Mouse (Mus musculus) right cerebral cortex, postnatal 10 days (tissue): Measurements from ENCODE around the gene Syce2.
"Not testable (repeated sequence)": the region's sequence is repeated elsewhere in the genome, so short reads cannot be mapped to it uniquely, and the experiment has no call there.

Experiments
- DNase-seq, 2 experiments: peaks; one replicate each; pipeline ENCODE4 v3.0.0; 2021; ENCODE audit warnings: low spot score in 2 of 2

Syce2 gene

GRCm38 (mm10) chr8:84901071-84901470 is 29.2 kb downstream of the Syce2 start:
- DNase-seq, result no peak

DNA sequence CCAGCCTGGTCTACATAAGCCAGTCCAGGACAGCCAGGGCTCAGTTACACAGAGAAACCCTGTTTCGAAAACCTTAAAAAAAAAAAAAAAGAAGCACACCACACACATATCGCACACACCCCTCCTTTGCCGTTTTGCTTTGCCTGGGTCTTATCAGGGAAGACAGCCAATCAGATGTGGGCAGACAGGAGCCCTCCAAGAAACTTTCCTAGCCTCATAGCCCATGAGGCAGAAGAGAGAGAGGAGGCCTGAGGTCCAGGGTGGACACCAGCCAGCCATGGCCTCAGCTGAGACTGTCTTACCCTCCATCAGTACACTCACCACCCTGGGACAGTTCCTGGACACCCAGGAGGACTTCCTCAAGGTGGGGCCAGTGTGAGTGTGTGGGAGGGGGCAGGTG is 29.8 kb downstream of the Syce2 start, which contains the start of gene Klf1:
Klf1 (plus strand) TSS at position 177 of the 400 bp plus-strand sequence.
- DNase-seq, result no peak

DNA sequence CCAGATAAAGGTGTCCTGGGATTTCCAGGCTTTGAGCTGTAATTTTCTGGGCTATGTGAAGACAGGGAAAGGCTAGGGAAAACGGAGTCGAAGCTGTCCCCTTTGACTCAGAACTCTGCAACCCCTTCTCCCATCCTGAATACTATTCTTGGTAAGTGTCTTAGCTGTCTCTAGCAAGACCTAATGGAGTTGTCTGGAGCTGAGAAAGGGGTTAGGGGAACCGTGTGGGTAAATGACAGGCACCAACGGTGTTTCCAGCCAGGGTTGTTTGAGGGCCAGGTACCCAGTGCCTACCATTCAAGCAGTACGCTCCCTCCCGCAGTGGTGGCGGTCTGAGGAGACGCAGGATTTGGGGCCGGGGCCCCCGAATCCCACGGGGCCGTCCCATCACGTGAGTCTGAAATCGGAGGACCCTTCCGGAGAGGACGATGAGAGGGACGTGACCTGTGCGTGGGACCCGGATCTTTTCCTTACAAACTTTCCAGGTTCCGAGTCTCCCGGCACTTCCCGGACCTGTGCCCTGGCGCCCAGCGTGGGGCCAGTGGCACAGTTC is 30.5 kb downstream of the Syce2 start:
- no peak for DNase-seq

GRCm38 (mm10) chr8:84902920-84903661 is 31.2 kb downstream of the Syce2 start:
- peak; percentile 91 for DNase-seq

GRCm38 (mm10) chr8:84904351-84904750 is 32.4 kb downstream of the Syce2 start:
- no peak for DNase-seq

GRCm38 (mm10) chr8:84907037-84907436 is 35.1 kb downstream of the Syce2 start:
- no peak for DNase-seq

DNA sequence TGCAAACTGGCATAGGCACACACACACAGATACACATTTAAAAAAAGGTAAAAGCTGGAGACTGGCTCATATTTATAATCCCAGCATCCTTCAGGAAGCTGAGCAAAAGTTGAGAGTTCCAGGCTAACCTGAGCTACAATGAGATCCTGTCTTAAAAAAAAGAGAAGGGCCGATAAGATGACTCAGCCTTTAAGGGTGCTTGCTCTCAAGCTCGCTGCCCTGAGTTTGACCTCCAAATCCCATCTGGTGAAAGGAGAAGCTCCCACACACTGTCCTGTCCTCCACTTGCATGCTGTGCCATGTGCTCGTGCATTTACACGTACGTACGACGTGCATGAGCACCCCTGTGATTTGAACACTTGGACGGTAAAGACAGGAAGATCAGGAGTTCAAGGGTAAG is 35.6 kb downstream of the Syce2 start:
- DNase-seq, result no peak

GRCm38 (mm10) chr8:84907979-84908378 is 36.1 kb downstream of the Syce2 start:
- DNase-seq, result not testable (repeated sequence)

DNA sequence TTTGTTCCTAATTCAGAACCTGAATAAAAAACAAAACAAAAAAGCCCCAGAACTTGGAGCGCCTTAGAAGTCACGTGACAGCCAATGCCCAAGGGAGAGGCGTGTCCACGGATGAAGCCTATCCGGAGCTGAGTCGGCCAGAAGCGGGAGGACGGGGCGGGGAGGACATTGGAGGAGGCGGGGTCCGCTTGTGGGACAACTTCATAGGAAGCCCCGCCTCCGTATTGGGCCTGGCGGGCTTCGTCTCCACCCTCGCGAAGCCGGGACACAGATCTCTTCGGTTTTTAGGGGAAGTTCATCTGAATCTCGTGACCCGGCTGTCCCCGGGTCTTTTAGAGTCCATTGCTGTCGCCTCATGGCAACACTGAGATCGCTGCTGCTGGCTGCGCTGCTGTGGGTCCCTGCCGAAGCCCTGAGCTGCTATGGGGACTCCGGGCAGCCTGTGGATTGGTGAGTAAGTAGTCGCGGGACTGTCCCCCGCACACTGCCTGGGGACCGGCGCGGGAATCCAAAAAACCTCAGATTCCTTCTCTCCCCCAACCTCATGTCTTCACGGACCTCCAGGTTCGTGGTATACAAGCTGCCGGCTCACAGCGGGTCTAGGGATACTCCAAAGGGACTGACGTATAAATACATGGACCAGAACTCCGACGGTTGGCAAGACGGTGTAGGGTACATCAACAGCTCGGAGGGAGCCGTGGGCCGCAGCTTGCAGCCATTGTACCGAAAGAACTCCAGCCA is 36.7 kb downstream of the Syce2 start, which contains the start of gene Dnase2a:
Dnase2a (plus strand) TSS at position 140 of the 741 bp plus-strand sequence.
- DNase-seq, result peak; percentile 92 to 94

DNA sequence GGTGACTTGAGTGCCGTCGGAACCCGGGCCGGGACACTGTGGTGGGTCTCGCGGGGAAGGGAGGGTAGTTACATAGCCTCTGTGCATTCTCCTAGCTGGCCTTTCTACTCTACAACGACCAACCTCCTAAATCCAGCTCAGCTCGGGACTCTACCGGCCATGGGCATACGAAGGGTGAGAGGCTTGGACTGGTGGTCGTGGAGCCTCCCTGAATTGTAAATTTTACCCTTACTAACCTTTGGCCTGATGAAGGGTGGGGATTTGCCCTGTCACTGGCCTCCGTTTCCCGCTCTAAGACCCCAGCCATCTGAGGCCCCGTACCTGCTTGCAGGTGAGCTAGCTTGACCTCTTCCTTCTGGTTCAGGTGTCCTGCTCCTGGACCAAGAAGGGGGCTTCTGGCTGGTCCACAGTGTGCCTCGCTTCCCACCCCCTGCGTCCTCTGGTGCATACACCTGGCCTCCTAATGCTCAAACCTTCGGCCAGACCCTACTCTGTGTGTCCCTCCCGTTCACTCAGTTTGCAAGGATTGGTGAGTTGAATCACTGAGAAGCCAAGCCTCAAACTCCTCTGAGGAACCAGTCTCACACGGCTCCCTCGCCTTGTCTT is 37.4 kb downstream of the Syce2 start:
- DNase-seq, result no peak

DNA sequence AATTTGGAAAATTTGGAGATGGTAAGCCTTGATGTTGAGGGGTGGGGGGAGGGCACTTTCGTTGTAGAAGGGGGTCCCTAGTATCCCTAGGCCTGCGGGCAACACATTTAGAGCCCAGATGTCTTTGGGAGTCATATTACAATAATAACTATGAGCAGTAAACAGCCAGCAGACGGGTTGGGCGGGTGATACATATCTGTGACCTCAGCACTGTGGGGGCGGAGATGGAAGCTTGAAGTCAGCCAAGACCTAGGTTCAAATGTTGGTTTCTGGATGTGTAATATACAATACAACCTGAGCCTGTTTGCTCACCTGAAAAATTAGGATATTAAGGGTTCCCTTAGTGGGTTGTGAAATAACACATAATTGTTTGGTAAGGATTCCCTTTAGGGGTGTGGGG is 38.0 kb downstream of the Syce2 start:
- no peak for DNase-seq

DNA sequence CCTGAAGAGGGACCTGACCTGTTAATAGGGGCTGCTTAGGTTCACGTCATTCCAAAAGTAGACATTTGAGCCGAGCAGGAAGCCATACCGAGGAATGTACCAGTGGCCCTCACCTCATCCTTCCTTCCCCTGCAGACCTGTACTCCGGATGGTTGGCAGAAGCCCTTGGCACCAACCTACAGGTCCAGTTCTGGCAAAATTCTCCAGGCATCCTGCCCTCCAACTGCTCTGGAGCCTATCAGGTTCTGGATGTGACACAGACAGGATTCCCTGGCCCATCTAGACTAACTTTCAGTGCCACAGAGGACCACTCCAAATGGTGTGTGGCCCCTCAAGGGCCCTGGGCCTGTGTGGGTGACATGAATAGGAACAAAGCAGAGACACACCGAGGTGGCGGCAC is 38.6 kb downstream of the Syce2 start:
- no peak for DNase-seq

DNA sequence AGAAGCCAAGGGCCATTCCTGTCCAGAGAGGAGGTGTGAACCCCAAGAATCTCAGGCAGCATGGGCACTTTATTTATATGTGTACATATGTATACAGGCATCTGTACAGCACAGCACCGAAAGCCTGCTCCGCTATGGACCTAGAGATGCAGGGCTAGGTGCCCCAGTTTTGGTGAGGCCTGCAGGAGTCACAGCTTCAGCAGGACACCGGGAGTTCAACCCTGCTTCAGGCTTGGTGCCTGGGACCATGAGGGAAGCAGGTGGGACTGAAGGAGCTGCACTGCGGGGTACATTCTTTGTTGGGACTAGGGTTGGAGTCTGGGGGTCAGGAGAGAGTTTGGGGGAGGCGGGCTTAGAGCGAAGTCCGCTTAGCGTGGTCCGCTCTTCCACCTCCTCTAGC is 39.9 kb downstream of the Syce2 start:
- no peak for DNase-seq

GRCm38 (mm10) chr8:84912391-84912790 is 40.5 kb downstream of the Syce2 start:
- no peak for DNase-seq

- peak in 1 of 2 experiments; percentile 63 for DNase-seq
These were observed 41.1 kb downstream of the Syce2 start for GRCm38 (mm10) chr8:84912895-84913501.

DNA sequence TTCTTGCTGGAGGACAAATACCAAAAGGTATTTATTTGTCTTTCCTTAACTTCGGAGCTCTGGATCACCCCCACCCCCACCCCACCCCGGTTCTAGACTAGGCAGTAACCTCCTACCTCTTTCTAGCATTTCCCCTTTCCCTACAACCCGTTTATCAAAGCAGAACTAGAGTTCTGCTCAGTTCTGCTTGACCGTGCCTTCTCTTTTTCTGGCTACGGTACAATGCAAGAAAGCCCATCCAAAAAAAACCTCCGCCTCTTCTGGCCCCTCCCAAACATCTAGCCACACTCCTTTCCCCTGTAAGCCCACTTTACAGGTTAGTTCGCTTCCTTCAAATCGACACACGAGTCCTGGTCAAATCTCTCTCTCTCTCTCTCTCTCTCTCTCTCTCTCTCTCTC is 41.6 kb downstream of the Syce2 start:
- DNase-seq, result no peak

GRCm38 (mm10) chr8:84913960-84914359 is 42.0 kb downstream of the Syce2 start:
- DNase-seq, result peak in 1 of 2 experiments; percentile 51

GRCm38 (mm10) chr8:84915269-84915668 is 43.4 kb downstream of the Syce2 start:
- no peak for DNase-seq

GRCm38 (mm10) chr8:84917781-84918180 is 45.9 kb downstream of the Syce2 start:
- DNase-seq, result no peak

GRCm38 (mm10) chr8:84918646-84919045 is 46.7 kb downstream of the Syce2 start:
- DNase-seq, result no peak

DNA sequence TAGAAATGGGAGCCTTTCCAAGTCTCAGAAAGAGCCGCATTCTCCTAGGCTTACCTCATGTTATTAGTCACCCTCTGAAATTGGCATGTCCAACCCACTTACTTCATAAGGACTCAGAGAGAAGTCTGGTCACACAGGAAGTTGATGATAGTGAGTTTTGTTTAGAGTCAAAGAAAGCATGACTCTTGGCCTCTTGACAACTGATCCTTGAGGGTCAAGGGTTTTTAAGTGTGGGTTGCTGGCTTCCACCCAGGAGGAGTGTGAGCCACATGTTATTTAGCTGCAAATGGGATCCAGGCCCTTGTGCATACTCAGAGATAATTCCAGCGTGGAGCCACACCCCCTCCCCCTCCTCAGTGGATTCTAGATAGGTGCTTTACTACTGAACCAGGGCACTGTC is 49.7 kb downstream of the Syce2 start:
- no peak for DNase-seq

- DNase-seq, result no peak
These were observed 53.6 kb downstream of the Syce2 start for GRCm38 (mm10) chr8:84925557-84925956.
